Mouse (Mus musculus) kidney, postnatal 14 days (tissue): ENCODE measurements around the gene Krt19.

Experiments
- DNase-seq: peaks from one replicate; pipeline ENCODE4 v3.0.0; 2022; ENCODE audit warnings: mixed read lengths

Gene Krt19

GRCm38 (mm10) chr11:100136559-100136958, 11.9 kb downstream of the Krt19 start:
- no peak for DNase-seq

- no peak for DNase-seq
These were observed 12.7 kb downstream of the Krt19 start, which contains the start of gene Krt15 for GRCm38 (mm10) chr11:100135731-100136130. Krt15 (minus strand) TSS chr11:100135928.

GRCm38 (mm10) chr11:100124901-100125300, 23.6 kb downstream of the Krt19 start:
- no peak for DNase-seq

GRCm38 (mm10) chr11:100121466-100121865, 27.0 kb downstream of the Krt19 start, which contains the start of gene Krt13:
Krt13 (minus strand) TSS chr11:100121566.
- no peak for DNase-seq

GRCm38 (mm10) chr11:100120331-100120730, 28.1 kb downstream of the Krt19 start:
- no peak for DNase-seq

- DNase-seq: no peak
These were observed 34.8 kb downstream of the Krt19 start for GRCm38 (mm10) chr11:100113742-100114029.

GRCm38 (mm10) chr11:100112935-100113741, 35.3 kb downstream of the Krt19 start:
- no peak for DNase-seq

- DNase-seq: no peak
These were observed 42.8 kb downstream of the Krt19 start, which contains the start of gene Krt36 for GRCm38 (mm10) chr11:100105576-100106122. Krt36 (minus strand) TSS chr11:100105626.

GRCm38 (mm10) chr11:100102693-100103429, 45.6 kb downstream of the Krt19 start:
- DNase-seq: no peak

GRCm38 (mm10) chr11:100100391-100100790, 48.1 kb downstream of the Krt19 start:
- no peak for DNase-seq

- no peak for DNase-seq
These were observed 50.6 kb downstream of the Krt19 start for GRCm38 (mm10) chr11:100097819-100098218.

- no peak for DNase-seq
These were observed 52.3 kb downstream of the Krt19 start, which contains the start of gene Krt35 for GRCm38 (mm10) chr11:100096141-100096540. Krt35 (minus strand) TSS chr11:100096241.
